Mouse (Mus musculus) ES-E14 (cell line): ENCODE results near the gene Cep57l1.

Experiments
- CHD2 ChIP-seq: IDR thresholded peaks from 2 replicates; pipeline ENCODE4 v1.6.1; 2014; ENCODE audit warnings: mild to moderate bottlenecking, low read depth, low read length, inconsistent platforms
- HCFC1 ChIP-seq: IDR thresholded peaks from 2 replicates; pipeline ENCODE4 v1.6.1; 2012; ENCODE audit warnings: low read length, inconsistent platforms, borderline replicate concordance; ENCODE audit not compliant: insufficient read depth
- MAFK ChIP-seq: IDR thresholded peaks from 2 replicates; pipeline ENCODE4 v1.6.1; 2014; ENCODE audit warnings: mild to moderate bottlenecking, low read depth, low read length, inconsistent platforms; ENCODE audit not compliant: insufficient read depth
- ZC3H11A ChIP-seq: IDR thresholded peaks from 2 replicates; pipeline ENCODE4 v1.6.1; 2012; ENCODE audit warnings: low read depth, mild to moderate bottlenecking, inconsistent platforms, low read length, borderline replicate concordance
- ZNF384 ChIP-seq: IDR thresholded peaks from 2 replicates; pipeline ENCODE4 v1.6.1; 2012; ENCODE audit warnings: low read depth, low read length, inconsistent platforms

DNA sequence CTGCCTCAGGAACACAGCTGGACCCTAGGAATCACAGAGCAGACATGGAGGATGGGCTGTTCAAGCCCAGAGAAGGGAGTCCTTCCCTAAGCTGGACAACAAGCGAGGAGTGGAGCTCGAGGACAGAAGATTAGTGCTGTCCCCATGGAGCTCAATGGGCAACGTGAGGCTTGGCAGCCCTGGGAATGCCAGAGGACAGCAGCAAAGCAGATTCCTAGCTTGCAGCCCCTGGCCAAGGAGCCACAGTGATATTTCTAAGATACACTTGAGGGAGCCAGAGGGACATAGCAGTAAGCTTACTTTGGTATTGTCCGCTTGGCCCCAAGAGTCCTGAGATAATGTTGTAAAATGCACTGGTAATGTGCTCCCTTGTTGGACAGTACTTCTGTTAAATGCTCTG, 118.7 kb downstream of the Cep57l1 start:
- TF ChIP-seq HCFC1 (no peak), MAFK (no peak), ZNF384 (no peak), CHD2 (no peak), ZC3H11A (no peak)
